Mouse (Mus musculus): Measurements from ENCODE around the gene St6galnac6. TPM values are rescaled to one million over a fixed set of nuclear protein-coding genes. Genes with fewer than 3 reads are reported as not detected.
A peak's percentile ranks its signal among the peaks of the same experiment; 100 is the strongest.

Gene St6galnac6
- polyA plus RNA-seq, 1 experiment: 25.7 TPM

GRCm38 (mm10) chr2:32589213-32589795 is 10.2 kb upstream of the St6galnac6 start:
- H3K27ac ChIP-seq (ENCODE audit: control insufficient read depth, insufficient read depth, low read depth, low read length, poor library complexity): no peak overlapping the region
- 64% methylated on average over 11 of the region's 11 CpGs for WGBS

GRCm38 (mm10) chr2:32590224-32590623 is 9.3 kb upstream of the St6galnac6 start:
- TF ChIP-seq CTCF (IDR thresholded peaks at IDR 0.05; ENCODE audit: control insufficient read depth, insufficient read depth, low read length): no peak
- TF ChIP-seq POLR2A (IDR thresholded peaks at IDR 0.05; ENCODE audit: borderline replicate concordance, control insufficient read depth, low read depth, low read length): no peak
- no peaks in the 10 kb centered on the region; the same call in 1 of the 2 replicates for H3K4me1 ChIP-seq (ENCODE audit: control insufficient read depth, insufficient read depth, low read length)
- H3K27ac ChIP-seq (ENCODE audit: control insufficient read depth, insufficient read depth, low read depth, low read length, poor library complexity): no peak overlapping the region
- H3K4me3 ChIP-seq (replicated peaks; ENCODE audit: control insufficient read depth, low read depth, low read length): no peak overlapping the region
- 83% methylated on average over 10 of the region's 10 CpGs for WGBS

More at GRCm38 (mm10) chr2:32589213-32589795, 10.2 kb upstream of the St6galnac6 start:
- Histone ChIP-seq H3K4me3 (replicated peaks; ENCODE audit: control insufficient read depth, low read depth, low read length) (no peak overlapping the region), H3K4me1 (ENCODE audit: control insufficient read depth, insufficient read depth, low read length) (no peaks in the 10 kb centered on the region; the same call in 1 of the 2 replicates)
- TF ChIP-seq CTCF (IDR thresholded peaks at IDR 0.05; ENCODE audit: control insufficient read depth, insufficient read depth, low read length) (no peak), POLR2A (IDR thresholded peaks at IDR 0.05; ENCODE audit: borderline replicate concordance, control insufficient read depth, low read depth, low read length) (no peak)

- 60% methylated on average over 6 of the region's 6 CpGs for WGBS
- TF ChIP-seq POLR2A (IDR thresholded peaks at IDR 0.05; ENCODE audit: borderline replicate concordance, control insufficient read depth, low read depth, low read length): no peak
- no peak for TF ChIP-seq CTCF (IDR thresholded peaks at IDR 0.05; ENCODE audit: control insufficient read depth, insufficient read depth, low read length)
- Histone ChIP-seq H3K4me1 (ENCODE audit: control insufficient read depth, insufficient read depth, low read length) (no peaks in the 10 kb centered on the region; the same call in 1 of the 2 replicates), H3K4me3 (replicated peaks; ENCODE audit: control insufficient read depth, low read depth, low read length) (no peak overlapping the region), H3K27ac (ENCODE audit: control insufficient read depth, insufficient read depth, low read depth, low read length, poor library complexity) (no peak overlapping the region)
Measured at GRCm38 (mm10) chr2:32591249-32591648, 8.3 kb upstream of the St6galnac6 start.

GRCm38 (mm10) chr2:32596725-32597124 is 2.8 kb upstream of the St6galnac6 start:
- Histone ChIP-seq H3K4me1 (ENCODE audit: control insufficient read depth, insufficient read depth, low read length) (peaks cover 1% of the 10 kb centered on the region; the same call in 1 of the 2 replicates), H3K4me3 (replicated peaks; ENCODE audit: control insufficient read depth, low read depth, low read length) (no peak overlapping the region), H3K27ac (ENCODE audit: control insufficient read depth, insufficient read depth, low read depth, low read length, poor library complexity) (no peak overlapping the region)
- WGBS: 88% methylated on average over 13 of the region's 13 CpGs
- TF ChIP-seq CTCF (IDR thresholded peaks at IDR 0.05; ENCODE audit: control insufficient read depth, insufficient read depth, low read length) (no peak), POLR2A (IDR thresholded peaks at IDR 0.05; ENCODE audit: borderline replicate concordance, control insufficient read depth, low read depth, low read length) (no peak)

- Histone ChIP-seq H3K4me3 (replicated peaks; ENCODE audit: control insufficient read depth, low read depth, low read length) (no peak overlapping the region), H3K27ac (ENCODE audit: control insufficient read depth, insufficient read depth, low read depth, low read length, poor library complexity) (no peak overlapping the region), H3K4me1 (ENCODE audit: control insufficient read depth, insufficient read depth, low read length) (peaks cover 1% of the 10 kb centered on the region; the same call in 1 of the 2 replicates)
- TF ChIP-seq POLR2A (IDR thresholded peaks at IDR 0.05; ENCODE audit: borderline replicate concordance, control insufficient read depth, low read depth, low read length): no peak
- no peak for TF ChIP-seq CTCF (IDR thresholded peaks at IDR 0.05; ENCODE audit: control insufficient read depth, insufficient read depth, low read length)
- WGBS: 83% methylated on average over 5 of the region's 5 CpGs
Measured at GRCm38 (mm10) chr2:32597248-32597647, 2.3 kb upstream of the St6galnac6 start.

- H3K4me1 ChIP-seq (ENCODE audit: control insufficient read depth, insufficient read depth, low read length): peaks cover 1% of the 10 kb centered on the region; the same call in 1 of the 2 replicates
- no peak overlapping the region for H3K27ac ChIP-seq (ENCODE audit: control insufficient read depth, insufficient read depth, low read depth, low read length, poor library complexity)
- no peak overlapping the region for H3K4me3 ChIP-seq (replicated peaks; ENCODE audit: control insufficient read depth, low read depth, low read length)
- WGBS: 78% methylated on average over 5 of the region's 5 CpGs
- TF ChIP-seq POLR2A (IDR thresholded peaks at IDR 0.05; ENCODE audit: borderline replicate concordance, control insufficient read depth, low read depth, low read length): no peak
- no peak for TF ChIP-seq CTCF (IDR thresholded peaks at IDR 0.05; ENCODE audit: control insufficient read depth, insufficient read depth, low read length)
Measured at GRCm38 (mm10) chr2:32597699-32598098, 1.8 kb upstream of the St6galnac6 start.

GRCm38 (mm10) chr2:32598506-32598905 is 1.0 kb upstream of the St6galnac6 start:
- H3K4me1 ChIP-seq (ENCODE audit: control insufficient read depth, insufficient read depth, low read length): peaks cover 1% of the 10 kb centered on the region; the same call in 1 of the 2 replicates
- no peak for TF ChIP-seq POLR2A (IDR thresholded peaks at IDR 0.05; ENCODE audit: borderline replicate concordance, control insufficient read depth, low read depth, low read length)
- no peak for TF ChIP-seq CTCF (IDR thresholded peaks at IDR 0.05; ENCODE audit: control insufficient read depth, insufficient read depth, low read length)
- H3K27ac ChIP-seq (ENCODE audit: control insufficient read depth, insufficient read depth, low read depth, low read length, poor library complexity): no peak overlapping the region
- H3K4me3 ChIP-seq (replicated peaks; ENCODE audit: control insufficient read depth, low read depth, low read length): no peak overlapping the region
- 84% methylated on average over 8 of the region's 8 CpGs for WGBS

GRCm38 (mm10) chr2:32601417-32602065 is 2.0 kb downstream of the St6galnac6 start:
- no peak overlapping the region for H3K27ac ChIP-seq (ENCODE audit: control insufficient read depth, insufficient read depth, low read depth, low read length, poor library complexity)
- WGBS: 39% methylated on average over 8 of the region's 8 CpGs
- TF ChIP-seq CTCF (IDR thresholded peaks at IDR 0.05; ENCODE audit: control insufficient read depth, insufficient read depth, low read length) (peak; percentile 76), POLR2A (IDR thresholded peaks at IDR 0.05; ENCODE audit: borderline replicate concordance, control insufficient read depth, low read depth, low read length) (no peak)
- peaks cover 1% of the 10 kb centered on the region; the same call in 1 of the 2 replicates for H3K4me1 ChIP-seq (ENCODE audit: control insufficient read depth, insufficient read depth, low read length)
- no peak overlapping the region for H3K4me3 ChIP-seq (replicated peaks; ENCODE audit: control insufficient read depth, low read depth, low read length)
